Mouse (Mus musculus): ENCODE measurements around the gene Nol4l. TPM values are rescaled to one million over a fixed set of nuclear protein-coding genes. Genes with fewer than 3 reads are reported as not detected.

The Nol4l gene
- polyA plus RNA-seq, 1 experiment, result 36.3 TPM

DNA sequence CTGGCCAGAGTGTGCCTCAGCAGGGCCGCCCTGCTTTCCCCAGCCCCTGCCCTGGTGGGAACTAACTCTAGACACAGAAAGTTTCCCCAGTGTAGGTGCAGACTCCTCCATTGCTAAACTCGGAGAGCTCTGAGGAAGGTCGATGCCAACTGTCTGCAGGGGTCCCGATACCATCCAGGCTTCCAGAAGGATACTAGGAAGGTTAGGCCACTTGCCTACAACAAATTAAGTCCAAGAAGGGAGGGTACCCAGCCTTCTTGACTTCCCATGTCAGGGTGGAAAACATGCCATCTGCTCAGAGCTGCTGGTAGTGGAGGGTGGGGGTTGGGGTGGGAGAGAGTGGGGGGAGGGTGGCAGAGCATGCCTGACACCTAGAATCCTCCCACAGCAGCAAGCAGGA lies 15.0 kb upstream of the Nol4l start:
- DNase-seq (ENCODE audit: extremely low spot score in 1 of 2, low spot score in 1 of 2), result no peak

DNA sequence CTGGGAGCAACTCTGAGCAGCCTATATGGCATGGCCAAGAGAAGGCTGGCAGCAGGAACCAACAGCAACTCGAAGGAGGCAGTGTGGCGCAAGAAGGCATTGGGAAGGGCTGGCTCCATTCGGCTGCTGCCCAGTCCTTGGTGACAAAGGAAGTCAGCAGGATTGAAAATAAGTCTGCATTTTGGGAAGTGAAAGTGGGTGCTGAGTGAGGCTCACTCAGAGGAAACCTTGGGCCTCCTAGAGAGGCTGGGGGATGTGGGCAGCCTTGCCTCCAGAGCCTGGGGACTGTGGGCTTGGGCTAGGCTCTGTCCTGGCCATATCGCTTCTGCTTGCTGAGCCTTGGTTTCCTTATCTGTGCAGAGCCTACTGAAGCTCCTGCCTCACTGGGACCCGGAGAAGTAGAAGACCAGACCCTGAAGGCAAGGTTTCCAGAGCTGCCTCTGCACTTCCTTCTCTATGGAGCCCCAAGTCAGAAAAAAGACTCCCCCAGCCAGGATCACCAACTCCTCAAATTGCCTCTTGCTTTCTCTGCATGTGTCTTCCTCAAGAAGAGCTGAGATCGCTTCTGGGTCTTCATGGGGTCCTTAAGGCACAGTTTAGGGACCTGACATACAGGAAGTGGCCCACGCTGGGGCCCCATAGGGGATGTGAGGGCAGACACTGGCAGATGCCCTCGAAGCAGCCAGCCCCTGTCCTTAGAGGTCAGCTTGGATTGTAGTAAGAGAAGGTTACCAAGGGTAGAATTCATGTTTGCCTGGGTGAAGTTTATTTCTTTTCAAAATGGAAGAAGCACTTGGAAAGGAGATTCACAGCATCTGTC lies 14.3 kb upstream of the Nol4l start:
- no peak for DNase-seq (ENCODE audit: extremely low spot score in 1 of 2, low spot score in 1 of 2)

- no peak for DNase-seq (ENCODE audit: extremely low spot score in 1 of 2, low spot score in 1 of 2)
Measured at GRCm38 (mm10) chr2:153542936-153543668, 13.3 kb upstream of the Nol4l start.

DNA sequence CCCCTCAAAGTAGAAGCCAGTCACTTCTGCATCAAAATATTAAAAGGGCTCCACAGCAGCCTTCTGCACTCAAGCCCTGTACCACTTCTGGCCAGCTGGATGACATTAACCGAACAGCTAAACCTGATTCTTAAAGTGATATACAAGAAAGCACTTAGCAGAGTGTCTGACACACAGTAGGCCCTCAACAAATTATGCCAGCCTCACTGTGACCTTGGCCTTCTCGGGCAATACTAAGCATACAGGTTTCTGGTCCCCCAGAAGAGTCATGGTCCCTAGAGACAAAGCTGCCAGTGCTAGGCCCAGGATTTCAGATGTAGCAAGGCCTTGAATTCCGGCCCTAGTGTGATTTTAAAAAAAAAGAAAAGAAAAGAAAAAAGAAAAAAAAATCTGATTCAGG lies 9.1 kb upstream of the Nol4l start:
- DNase-seq (ENCODE audit: extremely low spot score in 1 of 2, low spot score in 1 of 2), result no peak

- no peak for DNase-seq (ENCODE audit: extremely low spot score in 1 of 2, low spot score in 1 of 2)
Measured at GRCm38 (mm10) chr2:153533981-153534380, 4.2 kb upstream of the Nol4l start.

DNA sequence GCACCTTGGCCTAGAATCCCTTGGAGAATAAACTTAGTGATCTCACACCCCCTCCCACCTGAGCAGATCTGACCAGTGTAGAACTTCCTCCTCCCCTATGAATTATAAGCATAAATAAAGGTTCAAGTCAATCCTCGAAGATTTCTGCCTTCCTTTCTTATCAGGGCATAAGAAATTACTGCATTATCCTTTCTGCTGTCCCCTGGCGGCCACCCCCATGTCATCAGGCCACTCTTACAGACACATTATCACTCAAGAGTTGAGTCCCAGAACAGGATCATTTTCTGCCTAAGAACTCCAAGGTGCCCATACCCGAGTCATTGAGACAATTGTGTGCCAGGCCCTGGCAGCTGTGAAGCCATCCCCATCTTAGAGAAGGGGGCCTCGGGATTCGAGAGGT lies 1.2 kb upstream of the Nol4l start:
- DNase-seq (ENCODE audit: extremely low spot score in 1 of 2, low spot score in 1 of 2), result no peak

DNA sequence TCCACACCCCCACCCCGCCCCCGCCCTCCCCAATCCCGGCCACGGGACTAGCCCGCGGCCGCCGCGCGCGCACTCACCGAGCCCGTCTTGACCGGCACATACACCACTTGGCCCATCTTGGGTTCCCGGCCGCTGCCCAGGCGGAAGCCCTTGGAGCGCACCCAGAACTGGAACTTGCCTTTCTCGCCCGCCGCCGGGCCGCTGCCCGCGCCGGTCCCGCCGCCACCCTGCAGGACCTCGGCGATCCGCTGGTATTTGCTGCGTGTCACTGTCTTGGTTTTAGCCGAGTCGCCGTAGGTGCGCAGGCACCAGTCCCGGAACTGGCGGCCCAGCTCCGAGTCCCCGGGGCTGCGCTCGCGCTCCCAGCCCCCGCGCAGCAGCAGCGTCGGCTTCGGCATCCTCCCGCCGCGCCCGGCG lies 398 bp downstream of the Nol4l start:
- no peak for DNase-seq (ENCODE audit: extremely low spot score in 1 of 2, low spot score in 1 of 2)

DNA sequence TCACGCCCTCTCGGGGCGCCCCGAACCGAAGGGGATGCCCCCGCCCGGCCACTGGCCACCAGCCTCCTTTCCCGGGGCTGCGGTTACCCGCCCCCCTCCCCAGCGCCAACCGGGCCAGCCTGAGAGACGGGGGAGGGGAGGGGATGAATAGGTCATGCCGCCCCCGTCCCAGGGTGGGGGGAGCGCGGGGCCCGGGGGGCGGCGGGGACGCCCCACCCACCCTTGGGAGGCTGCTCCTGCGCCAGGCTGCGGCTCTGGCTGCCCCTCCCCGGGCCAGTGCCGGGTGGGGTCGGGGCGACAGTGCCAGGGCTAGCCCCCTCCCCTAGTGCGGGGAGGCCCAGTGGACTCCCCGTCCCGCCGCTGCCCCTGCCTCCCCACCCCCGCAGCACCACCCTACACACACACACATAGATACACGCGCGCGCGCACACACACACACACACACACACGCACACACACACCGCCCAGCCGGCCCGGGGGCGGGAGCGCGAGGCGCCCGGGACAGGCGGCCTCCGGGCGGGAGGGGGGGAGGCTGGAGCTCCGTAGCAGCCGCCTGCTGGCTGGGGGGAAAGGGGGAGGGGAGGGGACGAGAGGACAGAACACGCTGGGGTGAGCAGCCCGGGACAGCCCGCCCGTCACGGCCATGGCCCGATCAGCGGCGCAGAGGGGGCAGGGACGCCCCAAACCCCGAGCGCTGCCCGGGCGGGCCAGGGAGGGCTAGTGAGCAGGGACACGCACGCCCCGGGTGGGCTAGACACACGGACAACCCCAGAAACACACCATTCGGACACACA lies 1.0 kb downstream of the Nol4l start:
- DNase-seq (ENCODE audit: extremely low spot score in 1 of 2, low spot score in 1 of 2), result no peak

DNA sequence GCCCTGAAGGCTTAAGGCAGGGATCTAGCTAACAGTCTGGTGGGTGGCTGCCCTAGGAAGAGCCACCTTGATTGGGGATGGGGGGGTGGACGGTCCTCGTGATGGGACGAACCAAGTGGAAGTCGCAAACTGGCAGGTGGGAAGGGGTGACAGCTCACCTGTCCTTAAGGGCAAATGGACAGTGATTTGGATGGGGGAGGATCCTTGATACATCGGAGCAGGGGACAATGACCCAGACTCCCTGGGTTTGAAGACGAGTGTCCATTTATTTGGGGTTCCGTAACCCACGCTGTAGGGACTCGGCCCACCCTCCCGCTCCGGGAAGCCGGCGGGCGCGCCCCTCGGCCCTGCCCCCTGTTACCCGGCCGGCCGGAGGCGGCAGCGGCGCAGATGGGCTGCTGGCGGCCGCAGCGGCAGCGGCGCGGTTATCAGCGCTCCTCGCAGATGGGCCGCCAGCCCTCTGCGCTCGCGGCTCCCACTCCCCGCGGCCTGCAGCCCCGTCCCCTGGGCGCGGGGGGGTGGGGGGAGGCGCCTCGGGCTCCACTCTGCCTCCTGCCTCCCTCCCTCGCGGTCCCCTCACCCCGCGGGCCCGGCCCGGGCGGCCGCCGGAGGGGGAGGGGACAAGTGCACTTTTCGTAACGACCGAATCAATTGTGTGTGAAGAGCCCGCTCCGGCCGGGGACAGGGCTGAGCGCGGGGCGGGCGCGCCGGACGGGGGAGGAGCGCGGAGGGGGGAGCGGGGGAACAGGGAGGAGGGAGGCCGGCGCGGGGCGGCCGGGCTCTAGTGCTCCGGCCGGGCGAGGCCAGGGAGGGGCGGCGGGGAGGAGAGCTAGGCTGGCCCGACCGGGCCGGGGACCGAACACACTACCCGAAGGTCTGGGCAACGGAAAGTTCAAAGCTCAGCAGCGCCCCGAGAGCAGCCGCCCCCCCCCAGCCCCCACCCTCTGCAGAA lies 1.9 kb downstream of the Nol4l start:
- DNase-seq (ENCODE audit: extremely low spot score in 1 of 2, low spot score in 1 of 2), result no peak

- no peak for DNase-seq (ENCODE audit: extremely low spot score in 1 of 2, low spot score in 1 of 2)
Measured at GRCm38 (mm10) chr2:153526850-153527530, 2.8 kb downstream of the Nol4l start.

- no peak for DNase-seq (ENCODE audit: extremely low spot score in 1 of 2, low spot score in 1 of 2)
Measured at GRCm38 (mm10) chr2:153525906-153526311, 3.9 kb downstream of the Nol4l start.

DNA sequence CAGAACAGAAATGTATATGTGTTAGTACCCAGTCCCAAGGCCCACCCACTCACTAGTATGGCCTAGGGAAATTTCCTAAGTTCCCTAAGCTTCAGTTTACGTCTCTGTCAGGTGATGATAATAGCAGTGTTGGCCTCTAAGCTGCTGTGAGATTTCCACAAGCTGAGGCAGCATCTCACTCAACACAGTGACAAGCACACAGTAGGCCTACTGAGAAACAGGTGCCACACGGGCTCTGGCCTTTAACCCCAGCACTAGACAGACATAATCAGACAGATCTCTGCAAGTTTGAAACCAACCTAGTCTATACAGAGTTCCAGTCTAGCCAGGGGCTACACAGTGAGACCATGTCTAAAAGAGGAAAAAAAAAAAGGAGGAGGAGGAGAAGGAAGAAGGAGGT lies 5.0 kb downstream of the Nol4l start:
- no peak for DNase-seq (ENCODE audit: extremely low spot score in 1 of 2, low spot score in 1 of 2)

DNA sequence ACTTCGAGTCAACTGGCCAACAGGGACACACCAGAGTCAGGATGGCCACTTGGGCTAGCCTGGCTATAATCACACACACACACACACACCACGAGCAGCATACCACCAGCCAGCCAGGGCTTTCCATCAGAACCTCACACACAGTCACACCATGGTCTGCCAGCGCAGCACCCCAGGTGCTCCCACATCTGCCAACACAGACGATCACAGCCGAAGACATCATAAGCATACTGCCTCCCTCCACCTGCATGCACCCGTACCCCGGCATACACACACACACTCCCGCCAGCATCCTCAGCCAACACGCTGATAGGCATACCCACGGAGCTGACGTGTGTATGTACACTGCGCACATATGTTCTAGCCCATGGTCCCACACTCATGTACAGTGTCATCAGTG lies 6.1 kb downstream of the Nol4l start:
- DNase-seq (ENCODE audit: extremely low spot score in 1 of 2, low spot score in 1 of 2), result no peak

DNA sequence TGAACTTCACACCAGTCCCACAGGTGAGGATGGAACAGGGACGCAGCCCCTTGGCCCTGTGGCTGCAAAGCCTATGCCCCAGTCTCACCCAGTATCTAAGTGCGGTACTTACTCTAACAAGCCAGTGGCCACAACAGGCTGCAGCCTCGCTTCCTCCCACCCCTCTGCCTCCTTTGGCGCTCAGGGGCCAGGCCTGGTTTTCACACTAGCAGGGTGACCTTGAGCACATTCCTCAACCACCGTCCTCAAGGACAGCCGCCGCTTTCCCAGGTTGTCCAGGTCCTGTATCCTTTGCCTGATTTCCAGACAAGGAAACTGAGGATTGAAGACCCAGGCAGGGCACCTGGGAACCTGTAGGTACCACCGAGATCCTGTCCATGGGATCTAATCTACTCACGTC lies 6.6 kb downstream of the Nol4l start:
- DNase-seq (ENCODE audit: extremely low spot score in 1 of 2, low spot score in 1 of 2), result no peak

DNA sequence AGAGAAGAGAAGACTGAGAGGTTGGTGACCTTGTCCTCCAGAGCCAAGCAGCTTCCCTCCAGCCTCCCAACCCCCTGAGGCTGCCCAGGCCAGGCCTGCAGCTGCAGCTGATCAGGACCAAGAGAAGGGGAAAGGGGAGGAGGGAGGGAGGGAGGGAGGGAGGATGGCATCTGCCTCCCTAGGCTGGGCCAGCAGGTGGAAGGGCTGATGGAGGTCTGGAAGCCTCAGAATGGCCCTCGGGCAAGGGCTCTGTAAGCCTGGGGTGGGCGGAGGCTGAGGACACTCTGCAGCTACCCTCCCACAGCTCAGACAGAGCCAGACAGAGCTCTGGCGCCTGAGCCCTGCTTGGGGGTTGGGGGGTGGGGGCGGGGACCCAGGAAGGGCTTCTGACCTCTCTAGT lies 7.5 kb downstream of the Nol4l start:
- DNase-seq (ENCODE audit: extremely low spot score in 1 of 2, low spot score in 1 of 2), result no peak

DNA sequence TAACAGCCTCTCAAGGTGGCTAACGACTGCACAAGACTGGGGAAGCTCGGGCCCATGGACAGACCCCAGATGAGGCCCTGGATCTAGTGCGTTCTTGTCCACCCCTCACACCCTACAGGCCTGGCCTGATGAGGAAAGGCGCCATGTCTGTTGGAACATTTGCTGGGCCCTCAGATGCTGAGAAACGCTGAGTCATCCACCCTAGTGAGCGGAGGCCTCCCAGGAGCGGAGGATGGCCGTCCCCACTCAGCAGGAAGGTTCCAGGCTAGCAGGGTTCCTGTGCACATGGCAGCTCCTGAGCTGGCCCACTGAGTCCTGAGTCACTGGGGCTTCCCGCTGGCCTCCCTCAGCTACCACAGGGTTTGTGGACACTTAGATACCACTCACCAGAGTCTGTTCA lies 9.7 kb downstream of the Nol4l start:
- no peak for DNase-seq (ENCODE audit: extremely low spot score in 1 of 2, low spot score in 1 of 2)

GRCm38 (mm10) chr2:153516961-153517360 lies 12.8 kb downstream of the Nol4l start:
- DNase-seq (ENCODE audit: extremely low spot score in 1 of 2, low spot score in 1 of 2), result no peak

DNA sequence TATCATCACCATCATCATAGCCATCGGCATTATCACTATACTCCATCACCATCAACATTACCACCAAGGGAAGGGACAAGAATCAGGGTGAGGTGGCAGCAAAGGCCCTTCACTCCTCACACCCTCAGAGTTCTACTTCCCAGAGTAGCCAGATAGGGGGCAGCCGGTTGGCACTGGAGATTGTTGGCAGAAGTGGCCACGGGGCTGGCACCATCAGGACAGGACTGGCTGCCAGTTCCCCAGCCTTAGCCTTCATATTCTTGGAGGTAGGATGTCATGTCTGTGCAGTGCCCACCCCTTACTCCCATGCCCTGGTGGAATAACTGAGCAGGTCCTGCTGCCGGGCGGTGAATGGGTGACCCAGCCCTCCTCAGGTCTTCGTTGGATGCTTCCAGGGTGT lies 14.2 kb downstream of the Nol4l start:
- no peak for DNase-seq (ENCODE audit: extremely low spot score in 1 of 2, low spot score in 1 of 2)

DNA sequence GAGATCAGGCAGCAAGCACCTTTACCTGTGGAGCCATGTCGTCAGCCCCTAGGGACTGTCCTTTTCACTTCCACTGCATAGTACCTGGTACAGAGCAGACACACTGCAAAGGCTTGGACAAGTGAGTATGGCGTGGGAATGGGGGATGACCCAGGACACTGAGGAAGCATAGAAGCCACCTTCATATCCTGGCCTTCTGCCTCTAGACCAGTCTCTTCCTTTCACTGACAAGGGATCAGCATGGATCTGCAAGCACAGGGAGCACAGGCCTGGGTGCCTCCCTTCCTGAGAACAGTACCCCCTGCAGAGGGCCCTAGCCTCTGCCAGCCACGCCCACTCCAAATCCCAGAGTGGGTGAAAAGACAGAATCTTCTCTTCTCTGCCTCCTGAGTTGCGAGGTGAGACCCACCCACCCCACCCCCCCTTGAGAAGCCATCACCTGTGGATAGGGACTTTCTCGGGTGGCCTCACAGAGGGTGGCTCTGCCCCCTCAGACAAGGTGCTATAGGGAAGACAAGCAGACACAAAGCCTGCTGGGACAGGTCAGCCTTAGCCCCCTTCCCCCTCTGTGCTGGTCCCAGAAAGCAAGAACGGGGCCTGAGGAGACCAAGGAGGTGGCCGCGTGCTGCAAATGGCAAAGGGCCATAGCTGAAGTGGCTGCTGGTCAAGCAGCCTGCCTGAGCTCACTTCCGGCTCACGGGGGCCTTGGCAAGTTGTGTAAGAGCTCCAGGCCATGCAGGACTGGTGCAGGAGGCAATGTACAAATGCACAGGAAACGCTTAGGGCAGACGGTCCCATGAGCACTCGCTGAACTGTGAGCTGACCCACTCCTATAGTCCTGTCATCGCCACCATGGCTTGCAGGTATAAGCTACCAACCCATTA lies 15.0 kb downstream of the Nol4l start:
- DNase-seq (ENCODE audit: extremely low spot score in 1 of 2, low spot score in 1 of 2), result no peak
